Mouse (Mus musculus): Measurements from ENCODE around the gene Tulp2. TPM values are rescaled to one million over a fixed set of nuclear protein-coding genes. Genes with fewer than 3 reads are reported as not detected.

Tulp2 gene
- polyA plus RNA-seq (2014; fragmentation: Illumina TruSeq; extraction: RNeasy Lipid Tissue Mini Kit (QIAGEN cat#74804)), result 2.3 TPM

GRCm38 (mm10) chr7:45481374-45481927 lies at the start of gene Tulp2:
Gene Tulp2 (plus strand): TSS chr7:45481877.

GRCm38 (mm10) chr7:45434203-45435015 lies 47.3 kb upstream of the Tulp2 start, which contains the start of gene Gys1:
Gene Gys1 (plus strand): TSS chr7:45434844.

GRCm38 (mm10) chr7:45437521-45438276 lies 44.0 kb upstream of the Tulp2 start, which contains the start of gene Ruvbl2:
Gene Ruvbl2 (minus strand): TSS chr7:45438096.

GRCm38 (mm10) chr7:45459564-45460140 lies 22.0 kb upstream of the Tulp2 start, which contains the start of gene Ftl1:
Gene Ftl1 (minus strand): TSS chr7:45459884.

GRCm38 (mm10) chr7:45466283-45467089 lies 15.2 kb upstream of the Tulp2 start, which contains the start of gene Bax:
Gene Bax (minus strand): TSS chr7:45466898.

GRCm38 (mm10) chr7:45486761-45487415 lies 5.2 kb downstream of the Tulp2 start, which contains the start of gene Gm45808:
Gene Gm45808 (minus strand): TSS chr7:45486811.

GRCm38 (mm10) chr7:45488293-45489204 lies 6.9 kb downstream of the Tulp2 start, which contains the start of gene Dhdh:
Gene Dhdh (minus strand): TSS chr7:45488805.

GRCm38 (mm10) chr7:45509912-45510787 lies 28.5 kb downstream of the Tulp2 start, which contains the start of gene Nucb1:
Gene Nucb1 (minus strand): TSS chr7:45510406.

GRCm38 (mm10) chr7:45525809-45526473 lies 44.3 kb downstream of the Tulp2 start, which contains the start of the genes Ppp1r15a and Plekha4:
Gene Ppp1r15a (minus strand): TSS chr7:45526268.
Gene Plekha4 (plus strand): TSS chr7:45526330.

GRCm38 (mm10) chr7:45554744-45555143 lies 73.1 kb downstream of the Tulp2 start, which contains the start of gene Hsd17b14:
Gene Hsd17b14 (plus strand): TSS chr7:45554893.

GRCm38 (mm10) chr7:45570103-45570741 lies 88.5 kb downstream of the Tulp2 start, which contains the start of gene Bcat2:
Gene Bcat2 (plus strand): TSS chr7:45570153.

Other genes starting within 250 kb of the Tulp2 start
- gene Cd37, start 242.8 kb upstream of the Tulp2 start, polyA plus RNA-seq (2014; fragmentation: Illumina TruSeq; extraction: RNeasy Lipid Tissue Mini Kit (QIAGEN cat#74804)), result not detected
- not detected for gene Slc6a16, start 240.8 kb upstream of the Tulp2 start, polyA plus RNA-seq (2014; fragmentation: Illumina TruSeq; extraction: RNeasy Lipid Tissue Mini Kit (QIAGEN cat#74804))
- not detected for gene Slc6a21, start 204.4 kb upstream of the Tulp2 start, polyA plus RNA-seq (2014; fragmentation: Illumina TruSeq; extraction: RNeasy Lipid Tissue Mini Kit (QIAGEN cat#74804))
- 0.46 TPM for gene Trpm4, start 148.1 kb upstream of the Tulp2 start, polyA plus RNA-seq (2014; fragmentation: Illumina TruSeq; extraction: RNeasy Lipid Tissue Mini Kit (QIAGEN cat#74804))
- gene Hrc, start 146.6 kb upstream of the Tulp2 start, polyA plus RNA-seq (2014; fragmentation: Illumina TruSeq; extraction: RNeasy Lipid Tissue Mini Kit (QIAGEN cat#74804)), result 0.31 TPM
- gene Ppfia3, start 114.9 kb upstream of the Tulp2 start, polyA plus RNA-seq (2014; fragmentation: Illumina TruSeq; extraction: RNeasy Lipid Tissue Mini Kit (QIAGEN cat#74804)), result not detected
- gene Lin7b, start 111.3 kb upstream of the Tulp2 start, polyA plus RNA-seq (2014; fragmentation: Illumina TruSeq; extraction: RNeasy Lipid Tissue Mini Kit (QIAGEN cat#74804)), result not detected
- gene Snrnp70, start 86.1 kb upstream of the Tulp2 start, polyA plus RNA-seq (2014; fragmentation: Illumina TruSeq; extraction: RNeasy Lipid Tissue Mini Kit (QIAGEN cat#74804)), result 78.5 TPM
- gene Kcna7, start 76.2 kb upstream of the Tulp2 start, polyA plus RNA-seq (2014; fragmentation: Illumina TruSeq; extraction: RNeasy Lipid Tissue Mini Kit (QIAGEN cat#74804)), result not detected
- gene Ntf5, start 68.2 kb upstream of the Tulp2 start, polyA plus RNA-seq (2014; fragmentation: Illumina TruSeq; extraction: RNeasy Lipid Tissue Mini Kit (QIAGEN cat#74804)), result 2.6 TPM
- not detected for gene Lhb, start 61.1 kb upstream of the Tulp2 start, polyA plus RNA-seq (2014; fragmentation: Illumina TruSeq; extraction: RNeasy Lipid Tissue Mini Kit (QIAGEN cat#74804))
- gene Gys1, start 47.0 kb upstream of the Tulp2 start, polyA plus RNA-seq (2014; fragmentation: Illumina TruSeq; extraction: RNeasy Lipid Tissue Mini Kit (QIAGEN cat#74804)), result 4.5 TPM
- gene Ruvbl2, start 43.8 kb upstream of the Tulp2 start, polyA plus RNA-seq (2014; fragmentation: Illumina TruSeq; extraction: RNeasy Lipid Tissue Mini Kit (QIAGEN cat#74804)), result 2.1 TPM
- gene Ftl1, start 22.0 kb upstream of the Tulp2 start, polyA plus RNA-seq (2014; fragmentation: Illumina TruSeq; extraction: RNeasy Lipid Tissue Mini Kit (QIAGEN cat#74804)), result 0.88 TPM
- 1.9 TPM for gene Bax, start 15.0 kb upstream of the Tulp2 start, polyA plus RNA-seq (2014; fragmentation: Illumina TruSeq; extraction: RNeasy Lipid Tissue Mini Kit (QIAGEN cat#74804))
- not detected for gene Gm45808, start 4.9 kb downstream of the Tulp2 start, polyA plus RNA-seq (2014; fragmentation: Illumina TruSeq; extraction: RNeasy Lipid Tissue Mini Kit (QIAGEN cat#74804))
- gene Dhdh, start 6.9 kb downstream of the Tulp2 start, polyA plus RNA-seq (2014; fragmentation: Illumina TruSeq; extraction: RNeasy Lipid Tissue Mini Kit (QIAGEN cat#74804)), result 28.5 TPM
- 55.5 TPM for gene Nucb1, start 28.5 kb downstream of the Tulp2 start, polyA plus RNA-seq (2014; fragmentation: Illumina TruSeq; extraction: RNeasy Lipid Tissue Mini Kit (QIAGEN cat#74804))
- gene Ppp1r15a, start 44.4 kb downstream of the Tulp2 start, polyA plus RNA-seq (2014; fragmentation: Illumina TruSeq; extraction: RNeasy Lipid Tissue Mini Kit (QIAGEN cat#74804)), result 2.3 TPM
- 0.43 TPM for gene Plekha4, start 44.5 kb downstream of the Tulp2 start, polyA plus RNA-seq (2014; fragmentation: Illumina TruSeq; extraction: RNeasy Lipid Tissue Mini Kit (QIAGEN cat#74804))
- not detected for gene Hsd17b14, start 73.0 kb downstream of the Tulp2 start, polyA plus RNA-seq (2014; fragmentation: Illumina TruSeq; extraction: RNeasy Lipid Tissue Mini Kit (QIAGEN cat#74804))
- gene Bcat2, start 88.3 kb downstream of the Tulp2 start, polyA plus RNA-seq (2014; fragmentation: Illumina TruSeq; extraction: RNeasy Lipid Tissue Mini Kit (QIAGEN cat#74804)), result 2.1 TPM
- not detected for gene Fgf21, start 133.6 kb downstream of the Tulp2 start, polyA plus RNA-seq (2014; fragmentation: Illumina TruSeq; extraction: RNeasy Lipid Tissue Mini Kit (QIAGEN cat#74804))
- not detected for gene Fut1, start 135.4 kb downstream of the Tulp2 start, polyA plus RNA-seq (2014; fragmentation: Illumina TruSeq; extraction: RNeasy Lipid Tissue Mini Kit (QIAGEN cat#74804))
- gene Izumo1, start 139.9 kb downstream of the Tulp2 start, polyA plus RNA-seq (2014; fragmentation: Illumina TruSeq; extraction: RNeasy Lipid Tissue Mini Kit (QIAGEN cat#74804)), result not detected
- gene Rasip1, start 145.6 kb downstream of the Tulp2 start, polyA plus RNA-seq (2014; fragmentation: Illumina TruSeq; extraction: RNeasy Lipid Tissue Mini Kit (QIAGEN cat#74804)), result not detected
- 0.51 TPM for gene Mamstr, start 158.1 kb downstream of the Tulp2 start, polyA plus RNA-seq (2014; fragmentation: Illumina TruSeq; extraction: RNeasy Lipid Tissue Mini Kit (QIAGEN cat#74804))
- 0.94 TPM for gene Fut2, start 184.5 kb downstream of the Tulp2 start, polyA plus RNA-seq (2014; fragmentation: Illumina TruSeq; extraction: RNeasy Lipid Tissue Mini Kit (QIAGEN cat#74804))
- gene Ntn5, start 202.1 kb downstream of the Tulp2 start, polyA plus RNA-seq (2014; fragmentation: Illumina TruSeq; extraction: RNeasy Lipid Tissue Mini Kit (QIAGEN cat#74804)), result not detected
- gene Sec1, start 212.5 kb downstream of the Tulp2 start, polyA plus RNA-seq (2014; fragmentation: Illumina TruSeq; extraction: RNeasy Lipid Tissue Mini Kit (QIAGEN cat#74804)), result not detected
- gene Car11, start 218.0 kb downstream of the Tulp2 start, polyA plus RNA-seq (2014; fragmentation: Illumina TruSeq; extraction: RNeasy Lipid Tissue Mini Kit (QIAGEN cat#74804)), result not detected
- gene Dbp, start 223.2 kb downstream of the Tulp2 start, polyA plus RNA-seq (2014; fragmentation: Illumina TruSeq; extraction: RNeasy Lipid Tissue Mini Kit (QIAGEN cat#74804)), result 10.6 TPM
- gene Rpl18, start 233.6 kb downstream of the Tulp2 start, polyA plus RNA-seq (2014; fragmentation: Illumina TruSeq; extraction: RNeasy Lipid Tissue Mini Kit (QIAGEN cat#74804)), result 1.6 TPM
- gene Sphk2, start 236.1 kb downstream of the Tulp2 start, polyA plus RNA-seq (2014; fragmentation: Illumina TruSeq; extraction: RNeasy Lipid Tissue Mini Kit (QIAGEN cat#74804)), result 0.40 TPM
- not detected for gene Fam83e, start 239.3 kb downstream of the Tulp2 start, polyA plus RNA-seq (2014; fragmentation: Illumina TruSeq; extraction: RNeasy Lipid Tissue Mini Kit (QIAGEN cat#74804))
- not detected for gene Spaca4, start 243.9 kb downstream of the Tulp2 start, polyA plus RNA-seq (2014; fragmentation: Illumina TruSeq; extraction: RNeasy Lipid Tissue Mini Kit (QIAGEN cat#74804))

Data from ovary, adult 10 weeks (tissue).